Mouse (Mus musculus) limb, embryonic 13.5 days (tissue): ENCODE results near the gene Nle1. TPM values are rescaled to one million over a fixed set of nuclear protein-coding genes. Genes with fewer than 3 reads are reported as not detected.

ENCODE experiments used
- ATAC-seq: fragments of 200-750 bp; cut with Nextera tagmentation; 2 replicates; pipeline ENCODE4 v1.8.0; 2017; ENCODE audit warnings: low read depth, moderate number of reproducible peaks, moderate TSS enrichment; ENCODE audit not compliant: low FRiP score
- H3K27ac ChIP-seq: fragments of 300-500 bp; sonication (generic); 2 replicates; pipeline ENCODE4 v1.5.1; 2015; ENCODE audit warnings: inconsistent platforms, mild to moderate bottlenecking, moderate library complexity
- H3K27me3 ChIP-seq: fragments of 300-500 bp; sonication (generic); 2 replicates; pipeline ENCODE4 v1.6.1; 2015; ENCODE audit warnings: mild to moderate bottlenecking, inconsistent platforms
- H3K36me3 ChIP-seq: fragments of 300-500 bp; sonication (generic); 2 replicates; pipeline ENCODE4 v1.6.1; 2015; ENCODE audit warnings: inconsistent platforms, mild to moderate bottlenecking, moderate library complexity
- H3K4me1 ChIP-seq: fragments of 300-500 bp; sonication (generic); 2 replicates; pipeline ENCODE4 v1.6.1; 2015; ENCODE audit warnings: inconsistent platforms
- H3K4me2 ChIP-seq: fragments of 300-500 bp; sonication (generic); replicated peaks from 2 replicates; pipeline ENCODE4 v1.6.1; 2015; ENCODE audit warnings: inconsistent platforms, mild to moderate bottlenecking, moderate library complexity
- H3K4me3 ChIP-seq: fragments of 300-500 bp; sonication (generic); 2 replicates; pipeline ENCODE4 v1.5.1; 2015; ENCODE audit warnings: moderate library complexity, mild to moderate bottlenecking, inconsistent platforms
- H3K9ac ChIP-seq: fragments of 300-500 bp; sonication (generic); 2 replicates; pipeline ENCODE4 v1.6.1; 2015; ENCODE audit warnings: mild to moderate bottlenecking, inconsistent platforms
- H3K9me3 ChIP-seq: fragments of 300-500 bp; sonication (generic); 2 replicates; pipeline ENCODE4 v1.6.1; 2016; ENCODE audit warnings: inconsistent platforms
- WGBS: fragments of 180-500 bp; shearing (Covaris S2); methylation state at CpG from one replicate; pipeline ENCODE4 v1.1.7; 2015; 5-methylcytosine and 5-hydroxymethylcytosine counted together
- polyA plus RNA-seq: library from polyadenylated mRNA; unstranded; fragments of >200 nt; fragmentation: Nextera tagmentation; extraction: Ambion mirVana; gene quantifications from 2 replicates; pipeline ENCODE4 v1.2.1, GENCODE M21; 2015

Nle1 gene
- 39.5 and 41.3 TPM in 2 replicates for polyA plus RNA-seq

DNA sequence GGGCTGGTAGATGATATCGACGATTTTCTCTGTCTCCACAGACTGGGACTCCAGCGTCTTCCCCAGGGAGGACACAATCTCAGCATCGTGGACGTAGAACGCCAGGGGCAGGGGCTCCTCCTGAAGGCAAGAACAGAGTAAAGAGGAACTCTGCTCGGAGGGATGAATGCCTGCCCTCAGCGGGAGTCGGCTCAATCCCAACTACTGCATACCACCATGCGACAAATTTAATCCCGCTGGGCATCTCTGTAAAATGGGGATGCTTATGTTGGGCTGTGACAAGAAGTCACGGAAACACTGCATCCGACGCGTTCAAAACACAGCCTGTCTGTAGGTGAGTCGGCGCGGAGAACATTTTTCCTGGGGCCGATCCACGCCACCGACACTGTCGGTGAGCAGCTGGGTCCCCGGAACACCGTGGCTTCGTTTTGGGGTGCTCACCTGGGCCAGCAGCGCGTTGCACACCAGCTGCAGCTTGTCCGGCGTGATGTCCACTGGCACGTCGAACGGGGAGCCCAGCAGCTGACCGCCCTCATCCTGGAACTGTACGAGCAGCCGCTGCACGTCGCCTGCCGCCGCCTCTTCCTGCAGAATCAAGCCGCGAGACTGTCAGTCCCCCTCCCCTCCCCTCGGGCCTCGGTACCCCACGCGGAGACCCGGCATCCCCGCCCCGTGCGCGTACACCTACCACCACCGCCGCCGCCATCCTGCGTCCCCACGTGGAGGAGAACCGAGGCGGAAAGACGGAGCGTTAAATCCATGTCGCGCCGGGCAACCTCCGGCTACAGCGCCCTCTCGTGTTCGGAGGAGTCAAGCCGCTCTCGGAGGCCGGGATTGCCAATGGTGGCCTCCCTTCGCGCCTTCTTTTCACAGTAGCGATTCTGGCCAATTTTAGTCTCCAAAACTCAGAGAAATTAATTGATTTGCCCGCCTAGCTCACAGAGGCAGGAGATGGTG is at the start of gene Nle1:
TSS of gene Nle1 (minus strand) at position 761 of the 957 bp plus-strand sequence.
- H3K36me3 ChIP-seq = peaks cover 37% of the 10 kb centered on the region
- 1% methylated on average over 72 of the region's 73 CpGs for WGBS
- peak; percentile 83 for ATAC-seq

DNA sequence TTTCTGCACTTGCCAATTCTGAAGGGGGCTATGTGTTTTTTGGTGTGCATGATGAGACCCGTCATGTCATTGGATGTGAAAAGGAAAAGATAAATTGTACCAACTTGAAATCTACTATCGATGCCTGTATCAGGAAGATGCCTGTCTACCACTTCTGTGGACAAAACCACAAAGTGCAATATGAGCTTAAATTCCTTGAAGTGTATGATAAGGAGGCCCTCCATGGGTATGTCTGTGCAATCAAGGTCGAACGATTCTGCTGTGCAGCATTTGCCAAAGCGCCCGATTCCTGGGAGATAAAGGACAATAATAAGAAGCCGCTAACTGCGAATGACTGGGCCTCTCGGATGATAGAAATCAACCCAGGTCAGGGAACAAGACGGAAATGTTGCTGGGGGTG is 48.7 kb upstream of the Nle1 start:
- Histone ChIP-seq H3K4me2 (no peak overlapping the region), H3K27me3 (peaks cover 45% of the 10 kb centered on the region), H3K9ac (no peak overlapping the region), H3K4me1 (0 out of 2 replicates have a peak, but pooled peaks cover 2% of the 10 kb centered on the region), H3K9me3 (no peaks in the 10 kb centered on the region), H3K36me3 (no peaks in the 10 kb centered on the region), H3K4me3 (no peak overlapping the region), H3K27ac (no peak overlapping the region)
- WGBS = 83% methylated on average over 10 of the region's 10 CpGs
- ATAC-seq = no peak

More for the DNA sequence above, at the start of gene Nle1:
- H3K27ac ChIP-seq = no peak within 1 kb of the TSS
- peak within 1 kb of the TSS; percentile 88 for H3K9ac ChIP-seq
- peaks cover 10% of the 10 kb centered on the region for H3K4me1 ChIP-seq
- H3K9me3 ChIP-seq = no peaks in the 10 kb centered on the region
- H3K27me3 ChIP-seq = peaks cover 8% of the 10 kb centered on the region; the same call in 1 of the 2 replicates
- H3K4me2 ChIP-seq = peak within 1 kb of the TSS; percentile 86
- H3K4me3 ChIP-seq = peak within 1 kb of the TSS; percentile 87

GRCm38 (mm10) chr11:82954631-82955030 is 46.4 kb upstream of the Nle1 start:
- no peak overlapping the region for H3K27ac ChIP-seq
- no peak overlapping the region for H3K4me2 ChIP-seq
- H3K27me3 ChIP-seq = peaks cover 65% of the 10 kb centered on the region
- 72% methylated on average over 6 of the region's 6 CpGs for WGBS
- H3K36me3 ChIP-seq = no peaks in the 10 kb centered on the region
- 0 out of 2 replicates have a peak, but pooled peaks cover 13% of the 10 kb centered on the region for H3K4me1 ChIP-seq
- no peak for ATAC-seq
- no peaks in the 10 kb centered on the region for H3K9me3 ChIP-seq
- H3K9ac ChIP-seq = no peak overlapping the region
- H3K4me3 ChIP-seq = no peak overlapping the region

- peaks cover 76% of the 10 kb centered on the region for H3K27me3 ChIP-seq
- no peak overlapping the region for H3K9ac ChIP-seq
- no peaks in the 10 kb centered on the region for H3K9me3 ChIP-seq
- 57% methylated on average over 9 of the region's 9 CpGs for WGBS
- no peak overlapping the region for H3K4me3 ChIP-seq
- H3K27ac ChIP-seq = no peak overlapping the region
- H3K36me3 ChIP-seq = no peaks in the 10 kb centered on the region
- ATAC-seq = no peak
- H3K4me2 ChIP-seq = no peak overlapping the region
- H3K4me1 ChIP-seq = 0 out of 2 replicates have a peak, but pooled peaks cover 13% of the 10 kb centered on the region
Observed at GRCm38 (mm10) chr11:82952612-82953542, 44.7 kb upstream of the Nle1 start.

- ATAC-seq = no peak
- Histone ChIP-seq H3K36me3 (no peaks in the 10 kb centered on the region), H3K4me1 (0 out of 2 replicates have a peak, but pooled peaks cover 13% of the 10 kb centered on the region), H3K4me3 (peak overlapping the region; percentile 11), H3K9ac (no peak overlapping the region), H3K9me3 (no peaks in the 10 kb centered on the region), H3K27me3 (peaks cover 76% of the 10 kb centered on the region), H3K27ac (no peak overlapping the region), H3K4me2 (peak overlapping the region; percentile 41)
- WGBS = 9% methylated on average over 28 of the region's 28 CpGs
Observed at GRCm38 (mm10) chr11:82951865-82952611, 43.8 kb upstream of the Nle1 start.

GRCm38 (mm10) chr11:82950736-82951481 is 42.7 kb upstream of the Nle1 start, which contains the start of gene Slfn5:
Gene Slfn5, plus strand, starts transcription at chr11:82951349.
- 10% methylated on average over 10 of the region's 10 CpGs for WGBS
- H3K4me3 ChIP-seq = peak within 1 kb of the TSS; percentile 11
- H3K9me3 ChIP-seq = no peaks in the 10 kb centered on the region
- ATAC-seq = no peak
- H3K27me3 ChIP-seq = peaks cover 73% of the 10 kb centered on the region
- H3K4me1 ChIP-seq = 0 out of 2 replicates have a peak, but pooled peaks cover 13% of the 10 kb centered on the region
- H3K9ac ChIP-seq = no peak within 1 kb of the TSS
- H3K4me2 ChIP-seq = peak within 1 kb of the TSS; percentile 41
- H3K36me3 ChIP-seq = no peaks in the 10 kb centered on the region
- no peak within 1 kb of the TSS for H3K27ac ChIP-seq

- WGBS = 84% methylated on average over 9 of the region's 9 CpGs
- peaks cover 67% of the 10 kb centered on the region for H3K27me3 ChIP-seq
- 0 out of 2 replicates have a peak, but pooled peaks cover 13% of the 10 kb centered on the region for H3K4me1 ChIP-seq
- H3K36me3 ChIP-seq = no peaks in the 10 kb centered on the region
- no peaks in the 10 kb centered on the region for H3K9me3 ChIP-seq
- no peak overlapping the region for H3K27ac ChIP-seq
- no peak for ATAC-seq
- H3K9ac ChIP-seq = no peak overlapping the region
- H3K4me2 ChIP-seq = no peak overlapping the region
- no peak overlapping the region for H3K4me3 ChIP-seq
Observed at GRCm38 (mm10) chr11:82949036-82949435, 40.8 kb upstream of the Nle1 start.

GRCm38 (mm10) chr11:82947457-82947856 is 39.2 kb upstream of the Nle1 start:
- Histone ChIP-seq H3K36me3 (no peaks in the 10 kb centered on the region), H3K9me3 (no peaks in the 10 kb centered on the region), H3K4me2 (no peak overlapping the region), H3K27ac (no peak overlapping the region), H3K4me1 (0 out of 2 replicates have a peak, but pooled peaks cover 13% of the 10 kb centered on the region), H3K9ac (no peak overlapping the region), H3K27me3 (peaks cover 65% of the 10 kb centered on the region), H3K4me3 (no peak overlapping the region)
- ATAC-seq = no peak
- 44% methylated on average over 4 of the region's 4 CpGs for WGBS

DNA sequence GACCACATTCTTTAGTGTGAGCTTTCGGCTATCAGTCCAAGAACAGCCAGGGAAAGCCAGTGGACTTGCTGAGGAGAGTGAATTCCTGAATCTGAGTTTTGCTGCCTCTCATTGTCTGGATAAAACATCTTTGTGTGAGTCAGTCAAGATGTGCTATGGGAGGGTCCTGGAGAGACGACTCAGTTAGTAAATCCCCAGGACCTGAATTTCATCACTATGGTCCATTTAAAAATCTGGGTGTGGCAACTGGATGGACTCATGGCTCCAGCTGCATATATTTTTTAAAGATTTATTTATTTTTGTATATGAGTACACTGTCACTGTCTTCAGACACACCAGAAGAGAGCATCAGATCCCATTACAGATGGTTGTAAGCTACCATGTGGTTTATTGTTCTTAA is 37.4 kb upstream of the Nle1 start:
- Histone ChIP-seq H3K4me2 (no peak overlapping the region), H3K9ac (no peak overlapping the region), H3K27me3 (peaks cover 54% of the 10 kb centered on the region), H3K36me3 (no peaks in the 10 kb centered on the region), H3K4me1 (no peaks in the 10 kb centered on the region), H3K9me3 (no peaks in the 10 kb centered on the region), H3K27ac (no peak overlapping the region), H3K4me3 (no peak overlapping the region)
- 78% methylated on average over 2 of the region's 2 CpGs for WGBS
- ATAC-seq = no peak

DNA sequence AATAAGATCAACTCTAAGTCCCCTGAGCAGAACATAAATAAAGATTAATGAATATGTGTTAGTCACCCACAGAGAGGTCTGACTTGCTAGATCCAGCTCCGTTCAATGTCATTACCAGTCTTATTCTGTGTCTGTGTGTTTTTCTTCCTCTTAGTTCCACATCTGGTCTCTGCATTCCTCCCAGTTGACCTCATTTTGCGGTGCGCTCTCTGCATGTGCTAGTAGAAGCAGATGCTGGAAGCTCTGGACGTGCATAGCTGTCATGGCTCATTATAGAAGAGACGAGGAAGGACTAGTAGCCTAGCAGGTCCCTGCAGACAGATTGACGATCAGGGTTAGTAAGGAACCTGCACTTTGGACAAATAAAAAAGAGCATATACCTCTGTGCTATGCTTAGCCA is 35.1 kb upstream of the Nle1 start:
- ATAC-seq = no peak
- 23% methylated on average over 6 of the region's 6 CpGs for WGBS

More for the DNA sequence above, 35.1 kb upstream of the Nle1 start:
- no peaks in the 10 kb centered on the region for H3K9me3 ChIP-seq
- H3K36me3 ChIP-seq = no peaks in the 10 kb centered on the region
- H3K27ac ChIP-seq = no peak overlapping the region
- no peaks in the 10 kb centered on the region for H3K4me1 ChIP-seq
- no peak overlapping the region for H3K9ac ChIP-seq
- no peak overlapping the region for H3K4me2 ChIP-seq
- peaks cover 56% of the 10 kb centered on the region for H3K27me3 ChIP-seq
- no peak overlapping the region for H3K4me3 ChIP-seq
